ENCODE assay signal across 27 mouse cellular contexts in the genomic region with DNA sequence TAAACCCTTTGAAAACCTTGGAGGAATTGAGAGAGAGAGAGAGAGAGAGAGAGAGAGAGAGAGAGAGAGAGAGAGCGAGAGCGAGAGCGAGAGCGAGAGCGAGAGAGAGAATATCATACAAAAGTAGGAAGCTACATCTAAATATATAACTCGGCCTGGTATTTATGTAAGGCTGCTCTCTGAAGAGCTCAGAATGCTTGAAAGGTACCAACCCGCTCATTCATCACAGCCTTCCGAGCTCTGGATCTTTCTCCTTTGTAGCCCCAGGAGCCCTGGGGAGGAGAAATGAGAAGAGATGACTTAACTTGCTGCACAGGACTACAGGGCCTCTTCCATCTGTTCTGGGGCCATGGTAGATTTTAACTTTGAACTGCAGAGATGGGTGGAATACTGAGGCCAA.
"Had no signal": no experiment of that assay in that cellular context is flagged by ENCODE, and none has a peak within 500 bp of the region (broad histone marks: within the 10 kb centered on the region; RNA-seq: fewer than 3 reads in every experiment).

No protein-coding gene starts in this region.

- H3K27ac ChIP-seq: embryonic facial prominence, embryonic 10.5 days; embryonic facial prominence, embryonic 12.5 days; embryonic facial prominence, embryonic 13.5 days; embryonic facial prominence, embryonic 15.5 days; forebrain, embryonic 10.5 days; forebrain, embryonic 12.5 days; forebrain, embryonic 13.5 days; forebrain, embryonic 15.5 days; gastrocnemius, adult 2 months; heart, adult 2 months had no signal

- DNase-seq: cerebellum, adult 8-10 months; cerebellum, adult 9-10 months; cerebellum, adult 9-11 months; cerebellum, postnatal 10 days; cerebellum, postnatal 14 days; cerebellum, postnatal 25 days; cerebellum, postnatal 36 days; embryo, embryonic 11 days; forebrain, postnatal 0 days; gastrocnemius, adult 2 months; gastrocnemius, postnatal 10 days; gastrocnemius, postnatal 14 days; gastrocnemius, postnatal 25 days; gastrocnemius, postnatal 36 days; heart, adult 18-20 months; heart, adult 2 months had no signal

- H3K4me3 ChIP-seq: embryonic facial prominence, embryonic 10.5 days; embryonic facial prominence, embryonic 12.5 days; embryonic facial prominence, embryonic 13.5 days; embryonic facial prominence, embryonic 15.5 days; erythroblast, embryonic 14.5 days; forebrain, embryonic 10.5 days; forebrain, embryonic 12.5 days; forebrain, embryonic 13.5 days; forebrain, embryonic 15.5 days; gastrocnemius, adult 2 months; heart, adult 2 months had no signal

- ATAC-seq: forebrain, embryonic 13.5 days; forebrain, embryonic 14.5 days; forebrain, embryonic 15.5 days; forebrain, embryonic 16.5 days; forebrain, postnatal 0 days had no signal
